Mouse (Mus musculus) thymus, adult 2 months (tissue): ENCODE data around the gene Per1. TPM values are rescaled to one million over a fixed set of nuclear protein-coding genes. Genes with fewer than 3 reads are reported as not detected.

Source experiments
- DNase-seq: peaks from one replicate; pipeline ENCODE4 v3.0.0; 2021
- H3K27ac ChIP-seq: fragments of 200-500 bp; 2 replicates; pipeline ENCODE4 v1.5.1; 2012; ENCODE audit warnings: low read length, control low read depth; ENCODE audit not compliant: control insufficient read depth, insufficient read depth
- H3K27me3 ChIP-seq: fragments of 200-500 bp; 2 replicates; pipeline ENCODE4 v1.6.1; 2012; ENCODE audit warnings: mild to moderate bottlenecking, low read length, moderate library complexity, mixed read lengths; ENCODE audit not compliant: control insufficient read depth, insufficient read depth
- H3K36me3 ChIP-seq: fragments of 200-500 bp; 2 replicates; pipeline ENCODE4 v1.6.1; 2012; ENCODE audit warnings: mild to moderate bottlenecking, low read length, moderate library complexity; ENCODE audit not compliant: control insufficient read depth, insufficient read depth
- H3K4me1 ChIP-seq: fragments of 200-500 bp; replicated peaks from 2 replicates; pipeline ENCODE4 v1.6.1; 2012; ENCODE audit warnings: low read length; ENCODE audit not compliant: control insufficient read depth, insufficient read depth
- H3K4me3 ChIP-seq: fragments of 200-500 bp; 2 replicates; pipeline ENCODE4 v1.5.1; 2012; ENCODE audit warnings: mild to moderate bottlenecking, low read length, control low read depth, moderate library complexity; ENCODE audit not compliant: control insufficient read depth, insufficient read depth
- CTCF ChIP-seq: fragments of 200-500 bp; IDR thresholded peaks from 2 replicates; pipeline ENCODE4 v1.5.1; 2012; ENCODE audit warnings: mild to moderate bottlenecking, control low read depth, low read length, moderate library complexity, borderline replicate concordance; ENCODE audit not compliant: control insufficient read depth, poor library complexity, insufficient read depth; ENCODE audit errors: extremely low read depth
- POLR2A ChIP-seq: fragments of 200-500 bp; IDR thresholded peaks from 2 replicates; pipeline ENCODE4 v1.6.1; 2012; ENCODE audit warnings: mild to moderate bottlenecking, low read length, control low read depth, moderate library complexity; ENCODE audit not compliant: control insufficient read depth, poor library complexity, insufficient read depth; ENCODE audit errors: extremely low read depth
- WGBS: fragments of 180-500 bp; shearing (Covaris S2); methylation state at CpG from one replicate; pipeline ENCODE4 v1.1.7; 2018; 5-methylcytosine and 5-hydroxymethylcytosine counted together
- polyA plus RNA-seq: library from polyadenylated mRNA; depleted of rRNA; stranded (reverse); fragments of >200 nt; gene quantifications from 2 replicates; pipeline ENCODE4 v1.2.3, GENCODE M21; 2012

Per1 gene
- polyA plus RNA-seq, 1 experiment: 28.0 TPM

DNA sequence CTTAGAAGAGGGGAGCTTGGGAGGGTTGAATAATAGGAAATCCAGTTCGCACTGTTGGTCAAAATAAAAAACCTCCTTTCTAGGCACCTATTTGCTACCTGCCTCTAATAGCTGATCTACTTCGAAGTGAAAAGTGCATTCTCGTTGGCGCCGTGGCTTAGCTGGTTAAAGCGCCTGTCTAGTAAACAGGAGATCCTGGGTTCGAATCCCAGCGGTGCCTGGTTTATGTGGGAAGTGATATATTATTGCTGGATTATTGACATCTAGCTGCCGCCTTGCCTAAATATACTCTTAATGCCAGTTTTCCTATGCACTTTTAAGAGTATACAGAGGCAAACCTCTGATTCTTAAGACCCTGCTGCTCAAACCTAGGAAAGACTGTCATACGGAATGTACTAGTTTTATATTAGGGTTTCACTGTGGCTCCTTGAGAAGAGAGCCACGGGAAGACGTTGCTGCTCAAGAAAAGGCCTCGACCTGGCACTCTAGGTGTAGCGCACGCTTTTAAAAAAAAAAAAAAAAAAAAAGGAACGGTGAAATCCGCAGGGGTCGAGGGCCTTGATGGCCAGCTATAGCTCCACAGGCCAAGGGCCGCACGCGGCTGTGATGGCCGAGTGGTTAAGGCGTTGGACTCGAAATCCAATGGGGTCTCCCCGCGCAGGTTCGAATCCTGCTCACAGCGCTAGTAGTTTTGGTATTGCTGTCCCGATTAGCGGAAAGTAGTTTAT lies 15.5 kb downstream of the Per1 start:
- Histone ChIP-seq H3K27me3 (no peaks in the 10 kb centered on the region), H3K4me3 (peak overlapping the region; percentile 7; the same call in 1 of the 2 replicates), H3K36me3 (peaks cover 27% of the 10 kb centered on the region), H3K27ac (no peak overlapping the region), H3K4me1 (no peaks in the 10 kb centered on the region)
- 3% methylated on average over 30 of the region's 30 CpGs for WGBS
- peak; percentile 82 for DNase-seq
- TF ChIP-seq CTCF (no peak), POLR2A (no peak)

- Histone ChIP-seq H3K4me1 (no peaks in the 10 kb centered on the region), H3K27me3 (no peaks in the 10 kb centered on the region), H3K36me3 (peaks cover 19% of the 10 kb centered on the region), H3K27ac (no peak overlapping the region), H3K4me3 (no peak overlapping the region)
- no peak for DNase-seq
- 21% methylated on average over 21 of the region's 21 CpGs for WGBS
- TF ChIP-seq CTCF (no peak), POLR2A (no peak)
These were observed 16.2 kb downstream of the Per1 start for GRCm38 (mm10) chr11:69111051-69111810.

DNA sequence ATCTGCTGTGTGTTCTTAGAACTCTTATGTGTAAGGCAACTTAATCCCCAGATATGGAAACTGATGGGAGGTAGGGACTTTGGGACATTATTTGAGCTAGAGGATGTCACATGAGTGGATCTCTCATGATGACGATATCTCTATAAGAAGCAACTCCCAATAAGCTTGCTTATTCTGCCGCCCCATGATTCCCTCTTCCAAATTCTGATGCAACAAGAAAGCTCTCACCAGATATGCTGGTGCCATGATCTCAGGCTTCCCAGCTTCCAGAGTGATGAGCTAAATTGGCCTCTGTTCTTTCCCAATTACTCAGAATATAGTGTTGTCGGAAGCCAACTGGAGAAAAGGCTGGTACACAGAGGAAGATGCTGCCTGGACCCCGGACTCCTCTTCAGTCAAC lies 16.8 kb downstream of the Per1 start:
- Histone ChIP-seq H3K27ac (no peak overlapping the region), H3K27me3 (no peaks in the 10 kb centered on the region), H3K36me3 (peaks cover 16% of the 10 kb centered on the region), H3K4me1 (no peaks in the 10 kb centered on the region), H3K4me3 (no peak overlapping the region)
- 87% methylated on average over 4 of the region's 4 CpGs for WGBS
- DNase-seq: no peak
- TF ChIP-seq CTCF: no peak
- TF ChIP-seq POLR2A: no peak

GRCm38 (mm10) chr11:69114018-69114417 lies 19.0 kb downstream of the Per1 start:
- Histone ChIP-seq H3K27ac (no peak overlapping the region), H3K4me1 (peaks cover 10% of the 10 kb centered on the region), H3K36me3 (no peaks in the 10 kb centered on the region; the same call in 1 of the 2 replicates), H3K27me3 (no peaks in the 10 kb centered on the region), H3K4me3 (no peak overlapping the region)
- DNase-seq: no peak
- WGBS: 73% methylated on average over 3 of the region's 3 CpGs
- TF ChIP-seq POLR2A: no peak

GRCm38 (mm10) chr11:69114621-69115020 lies 19.6 kb downstream of the Per1 start:
- Histone ChIP-seq H3K4me3 (no peak overlapping the region), H3K27me3 (no peaks in the 10 kb centered on the region), H3K36me3 (no peaks in the 10 kb centered on the region), H3K4me1 (peaks cover 13% of the 10 kb centered on the region), H3K27ac (no peak overlapping the region)
- DNase-seq: no peak
- 91% methylated on average over 3 of the region's 3 CpGs for whole genome bisulfite sequencing
- TF ChIP-seq POLR2A (no peak), CTCF (no peak)

- TF ChIP-seq CTCF: no peak
- no peak for TF ChIP-seq POLR2A
- peaks cover 31% of the 10 kb centered on the region for H3K4me1 ChIP-seq
- H3K36me3 ChIP-seq: no peaks in the 10 kb centered on the region
These were observed 21.8 kb downstream of the Per1 start for GRCm38 (mm10) chr11:69116843-69117242.

More at GRCm38 (mm10) chr11:69116843-69117242, 21.8 kb downstream of the Per1 start:
- Histone ChIP-seq H3K27me3 (peaks cover 8% of the 10 kb centered on the region; the same call in 1 of the 2 replicates), H3K4me3 (no peak overlapping the region), H3K27ac (no peak overlapping the region)
- WGBS: 87% methylated on average over 5 of the region's 5 CpGs
- DNase-seq: no peak
